8 mouse cellular contexts compared by ENCODE assay signal in the genomic region with DNA sequence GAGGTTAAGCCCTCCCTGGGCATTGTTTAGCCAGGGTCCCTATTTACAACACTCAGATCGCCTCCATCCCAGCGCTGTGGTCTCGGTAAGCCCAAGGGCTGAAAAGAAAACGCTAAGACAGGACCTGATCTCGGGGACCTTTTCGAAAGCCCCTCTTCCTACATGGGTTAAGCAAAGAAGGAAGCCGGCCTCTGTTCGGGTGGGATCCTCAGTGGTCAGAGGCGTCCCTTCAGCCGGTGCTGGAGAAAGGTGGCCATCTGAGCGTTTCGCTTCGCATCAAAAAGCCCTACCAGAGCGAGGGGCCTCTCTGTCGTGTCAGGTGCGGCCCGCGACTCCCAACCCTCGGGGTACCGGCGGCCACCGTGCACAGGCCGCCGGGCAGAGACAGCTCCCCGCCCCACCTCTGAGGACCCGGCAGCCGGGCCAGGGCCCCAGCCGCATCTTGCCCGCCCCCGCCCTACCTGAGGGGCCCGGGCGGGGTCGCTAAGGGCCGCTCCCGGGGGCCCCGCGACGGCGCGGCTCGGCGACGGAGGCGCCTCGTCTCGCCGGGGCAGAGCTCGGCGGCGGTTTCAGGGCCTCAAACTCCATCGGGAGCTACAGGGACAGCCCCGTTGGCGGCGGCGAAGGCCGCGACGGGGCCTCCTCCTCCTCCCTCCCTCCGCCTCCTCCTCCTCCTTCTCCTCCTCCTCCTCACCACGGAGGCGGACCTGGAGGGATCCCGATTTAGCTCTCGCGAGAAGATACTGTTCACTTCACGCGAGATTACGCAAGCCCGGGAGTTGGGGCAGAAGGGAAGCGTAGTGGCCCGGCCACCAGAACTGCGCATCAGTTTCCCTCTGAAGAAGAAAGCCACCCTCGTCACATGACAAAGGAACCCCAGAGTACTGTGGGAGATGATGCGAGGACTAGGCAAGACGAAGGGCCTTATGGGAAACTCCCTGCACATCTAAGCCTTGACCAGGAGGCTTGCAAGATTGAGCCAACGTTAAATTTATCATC. TPM values are rescaled to one million over a fixed set of nuclear protein-coding genes. Genes with fewer than 3 reads are reported as not detected.
DNase-seq lines count a peak whose midpoint lies in the region; ATAC-seq and TF ChIP-seq lines count a peak whose summit lies in the region.

A gene (minus strand): TSS at position 598 of the 999 bp plus-strand sequence.

- TF ChIP-seq CTCF in kidney, postnatal 0 days (IDR thresholded peaks at IDR 0.05; ENCODE audit: low read depth): no peak

- peak; percentile 94 for ATAC-seq in erythroid progenitor cell, adult 5-6 weeks (replicated peaks; ENCODE audit: low FRiP score, poor library complexity, severe bottlenecking)
- ATAC-seq in heart, embryonic 12.5 days (ENCODE audit: insufficient number of reproducible peaks, low FRiP score): peak; percentile 99
- peak; percentile 99 for ATAC-seq in kidney, postnatal 0 days (replicated peaks; ENCODE audit: low FRiP score, low read depth)
- ATAC-seq in liver, embryonic 11.5 days (replicated peaks; ENCODE audit: low FRiP score): peak; percentile 99
- ATAC-seq in stomach, embryonic 14.5 days (ENCODE audit: insufficient number of reproducible peaks, insufficient read depth, low FRiP score, low read depth): peak; percentile 99

- H3K27me3 ChIP-seq in heart, embryonic 12.5 days (replicated peaks): no peaks in the 10 kb centered on the region
- no peaks in the 10 kb centered on the region for H3K27me3 ChIP-seq in kidney, postnatal 0 days (ENCODE audit: insufficient read depth, low read length)
- no peaks in the 10 kb centered on the region for H3K27me3 ChIP-seq in liver, embryonic 11.5 days (replicated peaks; ENCODE audit: control insufficient read depth, insufficient read depth, low read length)
- no peaks in the 10 kb centered on the region for H3K27me3 ChIP-seq in stomach, embryonic 14.5 days (ENCODE audit: control insufficient read depth, insufficient read depth, low read length)

- peak within 1 kb of the TSS; percentile 97 for H3K9ac ChIP-seq in heart, embryonic 12.5 days
- peak within 1 kb of the TSS; percentile 96 for H3K9ac ChIP-seq in kidney, postnatal 0 days (ENCODE audit: low read depth, low read length)
- peak within 1 kb of the TSS; percentile 90 for H3K9ac ChIP-seq in liver, embryonic 11.5 days (ENCODE audit: low read depth, low read length)
- H3K9ac ChIP-seq in stomach, embryonic 14.5 days (replicated peaks; ENCODE audit: low read depth, low read length): peak within 1 kb of the TSS; percentile 98

- DNase-seq in CD4-positive helper T cell, adult 2 months (ENCODE audit: low read depth, low spot score): peak; percentile 98
- peak; percentile 97 for DNase-seq in brain, embryonic 18.5 days (ENCODE audit: low read depth, low spot score)
- peak; percentile 98 for DNase-seq in kidney, postnatal 0 days (ENCODE audit: low spot score)
- peak; percentile 90 for DNase-seq in liver, embryonic 11.5 days (ENCODE audit: low spot score)
- DNase-seq in naive thymus-derived CD4-positive, alpha-beta T cell, adult 2 months (ENCODE audit: low read depth): peak; percentile 97

- peaks cover 3% of the 10 kb centered on the region; the same call in 1 of the 2 replicates for H3K36me3 ChIP-seq in heart, embryonic 12.5 days
- no peaks in the 10 kb centered on the region for H3K36me3 ChIP-seq in kidney, postnatal 0 days (ENCODE audit: insufficient read depth, low read length)
- no peaks in the 10 kb centered on the region for H3K36me3 ChIP-seq in liver, embryonic 11.5 days (ENCODE audit: control insufficient read depth, insufficient read depth, low read length)
- H3K36me3 ChIP-seq in stomach, embryonic 14.5 days (ENCODE audit: control insufficient read depth, insufficient read depth, low read length): peaks cover under 1% of the 10 kb centered on the region; the same call in 1 of the 2 replicates

- H3K9me3 ChIP-seq in heart, embryonic 12.5 days (replicated peaks): no peaks in the 10 kb centered on the region
- no peaks in the 10 kb centered on the region for H3K9me3 ChIP-seq in kidney, postnatal 0 days (replicated peaks; ENCODE audit: low read length)
- H3K9me3 ChIP-seq in liver, embryonic 11.5 days (ENCODE audit: control insufficient read depth, low read length): no peaks in the 10 kb centered on the region
- H3K9me3 ChIP-seq in stomach, embryonic 14.5 days (ENCODE audit: control insufficient read depth, low read depth, low read length): no peaks in the 10 kb centered on the region

- peak within 1 kb of the TSS; percentile 99 for H3K27ac ChIP-seq in heart, embryonic 12.5 days (ENCODE audit: poor library complexity, severe bottlenecking)
- H3K27ac ChIP-seq in kidney, postnatal 0 days: peak within 1 kb of the TSS; percentile 95
- H3K27ac ChIP-seq in liver, embryonic 11.5 days (ENCODE audit: low read depth, low read length): peak within 1 kb of the TSS; percentile 88
- H3K27ac ChIP-seq in stomach, embryonic 14.5 days (ENCODE audit: low read length): peak within 1 kb of the TSS; percentile 92

- peak within 1 kb of the TSS; percentile 79 for H3K4me2 ChIP-seq in heart, embryonic 12.5 days
- peak within 1 kb of the TSS; percentile 62 for H3K4me2 ChIP-seq in kidney, postnatal 0 days (ENCODE audit: low read length)
- H3K4me2 ChIP-seq in liver, embryonic 11.5 days: peak within 1 kb of the TSS; percentile 85
- H3K4me2 ChIP-seq in stomach, embryonic 14.5 days (replicated peaks; ENCODE audit: low read depth, low read length): peak within 1 kb of the TSS; percentile 70

- H3K4me1 ChIP-seq in heart, embryonic 12.5 days (replicated peaks): no peaks in the 10 kb centered on the region; the same call in 1 of the 2 replicates
- no peaks in the 10 kb centered on the region for H3K4me1 ChIP-seq in kidney, postnatal 0 days (replicated peaks; ENCODE audit: insufficient read depth, low read length)
- peaks cover 9% of the 10 kb centered on the region; the same call in 1 of the 2 replicates for H3K4me1 ChIP-seq in liver, embryonic 11.5 days (replicated peaks; ENCODE audit: control insufficient read depth, insufficient read depth, low read length)
- no peaks in the 10 kb centered on the region for H3K4me1 ChIP-seq in stomach, embryonic 14.5 days (ENCODE audit: control insufficient read depth, insufficient read depth, low read length)

- WGBS in heart, embryonic 12.5 days: under 1% methylated on average over 73 of the region's 75 CpGs
- under 1% methylated on average over 57 of the region's 75 CpGs for WGBS in kidney, postnatal 0 days
- WGBS in liver, embryonic 11.5 days: under 1% methylated on average over 72 of the region's 75 CpGs
- WGBS in stomach, embryonic 14.5 days: under 1% methylated on average over 74 of the region's 75 CpGs

- H3K4me3 ChIP-seq in heart, embryonic 12.5 days: peak within 1 kb of the TSS; percentile 96
- peak within 1 kb of the TSS; percentile 93 for H3K4me3 ChIP-seq in kidney, postnatal 0 days (replicated peaks; ENCODE audit: low read depth, low read length)
- peak within 1 kb of the TSS; percentile 96 for H3K4me3 ChIP-seq in liver, embryonic 11.5 days (ENCODE audit: low read depth, low read length)
- H3K4me3 ChIP-seq in stomach, embryonic 14.5 days (ENCODE audit: low read depth, low read length): peak within 1 kb of the TSS; percentile 92

RNA-seq across cellular contexts. Expression of the gene that starts here (rescaled TPM):
- 37.8 and 40.7 TPM in 2 replicates for total RNA-seq in erythroid progenitor cell, adult 5-6 weeks (2015; ENCODE audit: low replicate concordance)
- 48.0 and 62.0 TPM in 2 replicates for total RNA-seq in erythroid progenitor cell, adult 5-6 weeks (2017; ENCODE audit: low replicate concordance)
- polyA plus RNA-seq in heart, embryonic 12.5 days (2016; fragmentation: Nextera tagmentation; extraction: Ambion mirVana): 14.6 and 17.5 TPM in 2 replicates
- 8.5 and 8.9 TPM in 2 replicates for polyA plus RNA-seq in kidney, postnatal 0 days (2015; fragmentation: Nextera tagmentation; extraction: Ambion mirVana)
- 7.2 and 8.8 TPM in 2 replicates for polyA plus RNA-seq in liver, embryonic 11.5 days (2014; fragmentation: Nextera tagmentation; extraction: Ambion mirVana)
- 23.2 and 27.2 TPM in 2 replicates for polyA plus RNA-seq in stomach, embryonic 14.5 days (2014; fragmentation: Nextera tagmentation; extraction: Ambion mirVana)

Comparison
In these comparisons a context has a peak if more than half of its experiments do, and no peak if none do; other contexts are left out.
1. Peak in every context shown above with its lines: DNase-seq, ATAC-seq, H3K4me3 ChIP-seq and H3K27ac ChIP-seq.